Mouse (Mus musculus) liver, embryonic 14.5 days (tissue): Measurements from ENCODE around the gene Bin2. TPM values are rescaled to one million over a fixed set of nuclear protein-coding genes. Genes with fewer than 3 reads are reported as not detected.

Experiments used
- ATAC-seq: fragments of 200-750 bp; cut with Nextera tagmentation; 2 replicates; pipeline ENCODE4 v1.8.0; 2017; ENCODE audit warnings: moderate number of reproducible peaks, mild to moderate bottlenecking, moderate library complexity; ENCODE audit not compliant: insufficient read depth
- DNase-seq, 3 experiments: peaks; one replicate each; pipeline ENCODE4 v3.0.0-alpha.2; 2012 to 2013; ENCODE audit warnings: low read depth in 3 of 3, low spot score in 3 of 3
- H3K27ac ChIP-seq: fragments of 300-500 bp; sonication (generic); 2 replicates; pipeline ENCODE4 v1.5.1; 2014; ENCODE audit warnings: moderate library complexity, mild to moderate bottlenecking, control low read depth, inconsistent platforms
- H3K27me3 ChIP-seq: fragments of 300-500 bp; sonication (generic); 2 replicates; pipeline ENCODE4 v1.6.1; 2014; ENCODE audit warnings: mild to moderate bottlenecking, low read length, moderate library complexity; ENCODE audit not compliant: control insufficient read depth, insufficient read depth
- H3K36me3 ChIP-seq: fragments of 300-500 bp; sonication (generic); replicated peaks from 2 replicates; pipeline ENCODE4 v1.6.1; 2014; ENCODE audit warnings: low read depth; ENCODE audit not compliant: control insufficient read depth, insufficient read depth
- H3K4me1 ChIP-seq, 2 experiments: fragments of 200-500 bp in 1 of 2; fragments of 300-500 bp in 1 of 2; sonication (generic) in 1 of 2; replicated peaks; 2 replicates each; pipeline ENCODE4 v1.6.1; 2012 to 2014; ENCODE audit warnings: antibody characterized with exemption in 1 of 2, inconsistent platforms in 1 of 2, low read length in 1 of 2; ENCODE audit not compliant: control insufficient read depth in 2 of 2, insufficient read depth in 2 of 2
- H3K4me2 ChIP-seq: fragments of 300-500 bp; sonication (generic); 2 replicates; pipeline ENCODE4 v1.6.1; 2014; ENCODE audit warnings: low read depth, mild to moderate bottlenecking, control low read depth, moderate library complexity
- H3K4me3 ChIP-seq, 2 experiments: fragments of 200-500 bp in 1 of 2; fragments of 300-500 bp in 1 of 2; sonication (generic) in 1 of 2; 2 replicates each; pipeline ENCODE4 v1.5.1; 2012 to 2014; ENCODE audit warnings: low read depth in 2 of 2, low read length in 2 of 2, mild to moderate bottlenecking in 2 of 2, control low read depth in 1 of 2, inconsistent platforms in 1 of 2, moderate library complexity in 1 of 2; ENCODE audit not compliant: insufficient read depth in 1 of 2
- H3K9ac ChIP-seq: fragments of 300-500 bp; sonication (generic); replicated peaks from 2 replicates; pipeline ENCODE4 v1.6.1; 2014; ENCODE audit warnings: mild to moderate bottlenecking, control low read depth, moderate library complexity
- H3K9me3 ChIP-seq: fragments of 300-500 bp; sonication (generic); 2 replicates; pipeline ENCODE4 v1.6.1; 2016; ENCODE audit warnings: low read length, mixed read lengths; ENCODE audit not compliant: control insufficient read depth
- CTCF ChIP-seq: IDR thresholded peaks from 2 replicates; pipeline ENCODE4 v1.5.1; 2016; ENCODE audit warnings: antibody characterized with exemption, low read depth, control low read depth
- EP300 ChIP-seq: IDR thresholded peaks from 2 replicates; pipeline ENCODE4 v1.6.1; 2016; ENCODE audit warnings: antibody characterized with exemption, low read depth
- WGBS: fragments of 180-500 bp; shearing (Covaris S2); extraction: QIAGEN DNeasy Blood & Tissue Kit; methylation state at CpG from one replicate; pipeline ENCODE4 v1.1.7; 2014; ENCODE audit not compliant: insufficient replicate concordance; 5-methylcytosine and 5-hydroxymethylcytosine counted together
- polyA plus RNA-seq, 2 experiments: library from polyadenylated mRNA; depleted of rRNA in 1 of 2; stranded (reverse) in 1 of 2; unstranded in 1 of 2; fragments of >200 nt; fragmentation: Nextera tagmentation in 1 of 2; extraction: Ambion mirVana in 1 of 2; gene quantifications; 2 replicates each; pipeline versions ENCODE4 v1.2.1 to v1.2.3; 2012 to 2014

The Bin2 gene
- polyA plus RNA-seq, 2 experiments: 12.7 to 17.5 TPM

- Histone ChIP-seq H3K27ac (no peak overlapping the region), H3K27me3 (no peaks in the 10 kb centered on the region; the same call in 1 of the 2 replicates), H3K4me2 (peak overlapping the region; percentile 22), H3K9ac (no peak overlapping the region), H3K4me1 (peaks cover 9 to 17% of the 10 kb centered on the region in 2 experiments), H3K36me3 (no peaks in the 10 kb centered on the region), H3K4me3 (no peak overlapping the region), H3K9me3 (no peaks in the 10 kb centered on the region)
- DNase-seq (no peak), ATAC-seq (no peak)
- WGBS: 30% methylated on average over 6 of the region's 6 CpGs
- TF ChIP-seq CTCF: no peak
- no peak for TF ChIP-seq EP300
These were observed 32.5 kb upstream of the Bin2 start for GRCm38 (mm10) chr15:100701856-100702255.

- TF ChIP-seq EP300: no peak
- TF ChIP-seq CTCF: no peak
- ATAC-seq (no peak), DNase-seq (no peak)
- Histone ChIP-seq H3K27ac (no peak overlapping the region), H3K4me3 (no peak overlapping the region), H3K27me3 (no peaks in the 10 kb centered on the region; the same call in 1 of the 2 replicates), H3K9ac (0 out of 2 replicates have a peak overlapping the region, but pooled peaks have one; percentile 9), H3K4me2 (no peak overlapping the region), H3K36me3 (no peaks in the 10 kb centered on the region), H3K4me1 (peaks cover 9 to 15% of the 10 kb centered on the region in 2 experiments), H3K9me3 (no peaks in the 10 kb centered on the region)
- 18% methylated on average over 10 of the region's 10 CpGs for WGBS
These were observed 31.8 kb upstream of the Bin2 start for GRCm38 (mm10) chr15:100701108-100701507.

- WGBS: 50% methylated on average over 5 of the region's 5 CpGs
- no peak for ATAC-seq
- H3K4me3 ChIP-seq: no peak overlapping the region
These were observed 31.1 kb upstream of the Bin2 start for GRCm38 (mm10) chr15:100700424-100700823.

GRCm38 (mm10) chr15:100699386-100699785, 30.0 kb upstream of the Bin2 start:
- H3K4me2 ChIP-seq: no peak overlapping the region
- 40% methylated on average over 6 of the region's 6 CpGs for WGBS

More at GRCm38 (mm10) chr15:100700424-100700823, 31.1 kb upstream of the Bin2 start:
- DNase-seq: no peak
- Histone ChIP-seq H3K36me3 (no peaks in the 10 kb centered on the region), H3K27me3 (no peaks in the 10 kb centered on the region; the same call in 1 of the 2 replicates), H3K9me3 (no peaks in the 10 kb centered on the region), H3K4me1 (peaks cover 9 to 15% of the 10 kb centered on the region in 2 experiments), H3K4me2 (no peak overlapping the region), H3K27ac (no peak overlapping the region), H3K9ac (no peak overlapping the region)
- TF ChIP-seq CTCF (no peak), EP300 (no peak)

GRCm38 (mm10) chr15:100698078-100698477, 28.7 kb upstream of the Bin2 start:
- TF ChIP-seq EP300: no peak
- TF ChIP-seq CTCF: no peak
- Histone ChIP-seq H3K9me3 (no peaks in the 10 kb centered on the region), H3K4me1 (peaks cover 9 to 15% of the 10 kb centered on the region in 2 experiments), H3K9ac (no peak overlapping the region), H3K36me3 (no peaks in the 10 kb centered on the region), H3K4me2 (no peak overlapping the region), H3K4me3 (no peak overlapping the region), H3K27ac (no peak overlapping the region), H3K27me3 (no peaks in the 10 kb centered on the region)
- 71% methylated on average over 10 of the region's 10 CpGs for WGBS
- no peak for ATAC-seq
- DNase-seq: no peak

More at GRCm38 (mm10) chr15:100699386-100699785, 30.0 kb upstream of the Bin2 start:
- no peaks in the 10 kb centered on the region for H3K36me3 ChIP-seq
- ATAC-seq: peak; percentile 30; the same call in 1 of the 2 replicates
- H3K9ac ChIP-seq: no peak overlapping the region
- no peaks in the 10 kb centered on the region; the same call in 1 of the 2 replicates for H3K27me3 ChIP-seq
- no peak overlapping the region for H3K27ac ChIP-seq
- no peak for DNase-seq
- TF ChIP-seq CTCF: no peak
- TF ChIP-seq EP300: no peak
- H3K9me3 ChIP-seq: no peaks in the 10 kb centered on the region
- H3K4me3 ChIP-seq: no peak overlapping the region
- peaks cover 9 to 15% of the 10 kb centered on the region in 2 experiments for H3K4me1 ChIP-seq
